19 mouse cellular contexts compared by ENCODE assay signal in the genomic region with DNA sequence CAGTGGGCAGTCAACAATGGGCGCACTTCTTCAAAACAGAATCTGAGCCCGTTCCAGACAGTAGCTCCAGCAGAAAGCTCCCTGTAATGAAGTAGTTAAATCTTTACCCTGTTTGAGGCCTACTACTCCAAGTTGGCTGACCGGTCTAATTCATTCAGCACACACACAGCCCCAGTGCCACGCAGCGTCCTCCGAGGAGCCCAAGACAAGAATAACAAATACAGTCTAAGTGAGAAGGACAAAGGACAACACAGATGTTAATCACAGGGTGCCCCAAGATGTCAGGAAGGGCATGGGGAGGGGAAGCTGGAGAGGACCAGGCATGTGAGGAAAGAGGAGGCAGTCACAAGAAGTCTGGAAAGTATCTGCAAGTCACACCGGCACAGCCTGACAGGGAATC. TPM values are rescaled to one million over a fixed set of nuclear protein-coding genes. Genes with fewer than 3 reads are reported as not detected.
DNase-seq lines count a peak whose midpoint lies in the region; ATAC-seq and TF ChIP-seq lines count a peak whose summit lies in the region.
"Had no signal": no experiment of that assay in that cellular context is flagged by ENCODE, and none has a peak within 500 bp of the region (broad histone marks: within the 10 kb centered on the region; RNA-seq: fewer than 3 reads in every experiment).

No protein-coding gene starts in this region.

- H3K27ac ChIP-seq in heart, embryonic 13.5 days (replicated peaks) = peak overlapping the region; percentile 75
- 0 out of 2 replicates have a peak overlapping the region, but pooled peaks have one; percentile 47 for H3K27ac ChIP-seq in kidney, postnatal 0 days
- no peak overlapping the region for H3K27ac ChIP-seq in embryonic facial prominence, embryonic 14.5 days (replicated peaks; ENCODE audit: low read depth, low read length)
- H3K27ac ChIP-seq: embryonic facial prominence, embryonic 15.5 days; intestine, embryonic 15.5 days; limb, embryonic 12.5 days; liver, embryonic 13.5 days; midbrain, embryonic 12.5 days had no signal

- H3K36me3 ChIP-seq in heart, embryonic 13.5 days = no peaks in the 10 kb centered on the region
- H3K36me3 ChIP-seq in kidney, postnatal 0 days (ENCODE audit: insufficient read depth, low read length) = no peaks in the 10 kb centered on the region
- no peaks in the 10 kb centered on the region for H3K36me3 ChIP-seq in embryonic facial prominence, embryonic 14.5 days (ENCODE audit: control insufficient read depth, insufficient read depth, low read length)
- H3K36me3 ChIP-seq: embryonic facial prominence, embryonic 15.5 days; intestine, embryonic 15.5 days; limb, embryonic 12.5 days; liver, embryonic 13.5 days; midbrain, embryonic 12.5 days had no signal

- no peak for ATAC-seq in heart, embryonic 13.5 days (ENCODE audit: extremely low read depth, insufficient number of reproducible peaks, low FRiP score, low TSS enrichment)
- no peak for ATAC-seq in kidney, postnatal 0 days (replicated peaks; ENCODE audit: low FRiP score, low read depth)
- ATAC-seq in embryonic facial prominence, embryonic 14.5 days (ENCODE audit: low read depth) = no peak
- ATAC-seq: activated CD4-positive, CD25-positive, alpha-beta regulatory T cell, adult 4 months; intestine, embryonic 15.5 days; Patski had no signal

- H3K27me3 ChIP-seq in heart, embryonic 13.5 days (replicated peaks) = no peaks in the 10 kb centered on the region
- no peaks in the 10 kb centered on the region for H3K27me3 ChIP-seq in kidney, postnatal 0 days (ENCODE audit: insufficient read depth, low read length)
- H3K27me3 ChIP-seq in embryonic facial prominence, embryonic 14.5 days (replicated peaks; ENCODE audit: control insufficient read depth, insufficient read depth, low read length) = no peaks in the 10 kb centered on the region
- H3K27me3 ChIP-seq: embryonic facial prominence, embryonic 15.5 days; intestine, embryonic 15.5 days; limb, embryonic 12.5 days; liver, embryonic 13.5 days had no signal

- no peak for TF ChIP-seq CTCF in kidney, postnatal 0 days (IDR thresholded peaks at IDR 0.05; ENCODE audit: low read depth)

- 27% methylated on average over 7 of the region's 7 CpGs for WGBS in heart, embryonic 13.5 days
- WGBS in kidney, postnatal 0 days = 15% methylated on average over 7 of the region's 7 CpGs
- 32% methylated on average over 7 of the region's 7 CpGs for WGBS in embryonic facial prominence, embryonic 14.5 days

- H3K4me2 ChIP-seq in heart, embryonic 13.5 days = no peak overlapping the region
- no peak overlapping the region for H3K4me2 ChIP-seq in kidney, postnatal 0 days (ENCODE audit: low read length)
- H3K4me2 ChIP-seq in embryonic facial prominence, embryonic 14.5 days (ENCODE audit: low read depth, low read length) = no peak overlapping the region
- H3K4me2 ChIP-seq: embryonic facial prominence, embryonic 15.5 days; intestine, embryonic 15.5 days; limb, embryonic 12.5 days; liver, embryonic 13.5 days; midbrain, embryonic 12.5 days had no signal

- no peak overlapping the region for H3K4me3 ChIP-seq in heart, embryonic 13.5 days
- no peak overlapping the region for H3K4me3 ChIP-seq in kidney, postnatal 0 days (replicated peaks; ENCODE audit: low read depth, low read length)
- no peak overlapping the region for H3K4me3 ChIP-seq in embryonic facial prominence, embryonic 14.5 days (ENCODE audit: low read depth, low read length)
- H3K4me3 ChIP-seq: embryonic facial prominence, embryonic 15.5 days; intestine, embryonic 15.5 days; limb, embryonic 12.5 days; liver, embryonic 13.5 days; midbrain, embryonic 12.5 days had no signal

- intact Hi-C loops in heart, postnatal 25 days (cut with DNase I) = no loop called here

- H3K9ac ChIP-seq in heart, embryonic 13.5 days = no peak overlapping the region
- H3K9ac ChIP-seq in kidney, postnatal 0 days (ENCODE audit: low read depth, low read length) = 0 out of 2 replicates have a peak overlapping the region, but pooled peaks have one; percentile 8
- H3K9ac ChIP-seq in embryonic facial prominence, embryonic 14.5 days (ENCODE audit: low read depth, low read length) = no peak overlapping the region
- H3K9ac ChIP-seq: embryonic facial prominence, embryonic 15.5 days; intestine, embryonic 15.5 days; limb, embryonic 12.5 days; liver, embryonic 13.5 days; midbrain, embryonic 12.5 days had no signal

- no peak for DNase-seq in heart, postnatal 25 days (ENCODE audit: low spot score)
- peak; percentile 40 for DNase-seq in kidney, postnatal 0 days (ENCODE audit: low spot score)
- no peak for DNase-seq in kidney, postnatal 10 days
- DNase-seq in embryo, embryonic 10 days (ENCODE audit: low spot score) = peak; percentile 59
- DNase-seq in embryonic facial prominence, embryonic 14.5 days (ENCODE audit: low spot score) = peak; percentile 3
- DNase-seq in right cerebral cortex, postnatal 25 days = no peak
- DNase-seq in gastrocnemius, postnatal 25 days = no peak
- DNase-seq: adrenal gland, postnatal 14 days; cerebellum, adult 18-20 months; cerebellum, postnatal 36 days; liver, embryonic 13.5 days; thymus, postnatal 36 days had no signal

- peaks cover 32% of the 10 kb centered on the region for H3K4me1 ChIP-seq in heart, embryonic 13.5 days
- H3K4me1 ChIP-seq in kidney, postnatal 0 days (replicated peaks; ENCODE audit: insufficient read depth, low read length) = 0 out of 2 replicates have a peak, but pooled peaks cover 3% of the 10 kb centered on the region
- H3K4me1 ChIP-seq in embryonic facial prominence, embryonic 14.5 days (ENCODE audit: control insufficient read depth, insufficient read depth, low read length) = 0 out of 2 replicates have a peak, but pooled peaks cover 6% of the 10 kb centered on the region
- H3K4me1 ChIP-seq: embryonic facial prominence, embryonic 15.5 days had no signal

- H3K9me3 ChIP-seq in heart, embryonic 13.5 days = no peaks in the 10 kb centered on the region
- H3K9me3 ChIP-seq in kidney, postnatal 0 days (replicated peaks; ENCODE audit: low read length) = no peaks in the 10 kb centered on the region
- H3K9me3 ChIP-seq in embryonic facial prominence, embryonic 14.5 days (ENCODE audit: control insufficient read depth, low read length) = no peaks in the 10 kb centered on the region
- H3K9me3 ChIP-seq: embryonic facial prominence, embryonic 15.5 days; intestine, embryonic 15.5 days; limb, embryonic 12.5 days; liver, embryonic 13.5 days; midbrain, embryonic 12.5 days had no signal

RNA-seq across cellular contexts. Expression of a gene that starts 22.8 kb away (rescaled TPM):
- 0.15 and 0.20 TPM in 2 replicates for polyA plus RNA-seq in heart, embryonic 13.5 days (2015; fragmentation: Nextera tagmentation; extraction: Ambion mirVana)
- total RNA-seq in heart, postnatal 25 days (2021) = under 1 TPM; 0.25 to 0.29 TPM
- 1.3 and 1.4 TPM in 2 replicates for polyA plus RNA-seq in kidney, postnatal 0 days (2015; fragmentation: Nextera tagmentation; extraction: Ambion mirVana)
- polyA plus RNA-seq in embryonic facial prominence, embryonic 14.5 days (2014; fragmentation: Nextera tagmentation; extraction: Ambion mirVana) = 1.1 and 1.5 TPM in 2 replicates
- total RNA-seq in gastrocnemius, postnatal 25 days (2021) = under 1 TPM; 0.08 to 0.13 TPM

RNA-seq across cellular contexts. Expression of a gene that starts 56.0 kb away (rescaled TPM):
- 8.8 and 9.0 TPM in 2 replicates for polyA plus RNA-seq in heart, embryonic 13.5 days (2015; fragmentation: Nextera tagmentation; extraction: Ambion mirVana)
- 10 to 100 TPM; 50.6 to 57.9 TPM for total RNA-seq in heart, postnatal 25 days (2021)
- polyA plus RNA-seq in kidney, postnatal 0 days (2015; fragmentation: Nextera tagmentation; extraction: Ambion mirVana) = 8.9 and 9.2 TPM in 2 replicates
- polyA plus RNA-seq in embryonic facial prominence, embryonic 14.5 days (2014; fragmentation: Nextera tagmentation; extraction: Ambion mirVana) = 16.7 and 20.0 TPM in 2 replicates
- 10 to 100 TPM; 34.2 to 38.5 TPM for total RNA-seq in gastrocnemius, postnatal 25 days (2021)

Comparison
In these comparisons a context has a peak if more than half of its experiments do, and no peak if none do; other contexts are left out.
1. DNase-seq: peak in kidney, postnatal 0 days (single experiment), embryo, embryonic 10 days (single experiment) and embryonic facial prominence, embryonic 14.5 days (single experiment); none in heart, postnatal 25 days (single experiment), kidney, postnatal 10 days (single experiment), right cerebral cortex, postnatal 25 days (single experiment) and gastrocnemius, postnatal 25 days (single experiment).